Mouse (Mus musculus) erythroblast, embryonic 14.5 days (primary cell): ENCODE results near the gene Stub1. TPM values are rescaled to one million over a fixed set of nuclear protein-coding genes. Genes with fewer than 3 reads are reported as not detected.
"Not testable (repeated sequence)": the region's sequence is repeated elsewhere in the genome, so short reads cannot be mapped to it uniquely, and the experiment has no call there.

Experiments used
- H3K27me3 ChIP-seq: 2 replicates; pipeline ENCODE4 v1.6.1; 2012; ENCODE audit warnings: inconsistent platforms; ENCODE audit not compliant: control insufficient read depth
- H3K36me3 ChIP-seq: 2 replicates; pipeline ENCODE4 v1.6.1; 2012; ENCODE audit warnings: mild to moderate bottlenecking, inconsistent platforms; ENCODE audit not compliant: control insufficient read depth
- H3K4me1 ChIP-seq: 2 replicates; pipeline ENCODE4 v1.6.1; 2012; ENCODE audit warnings: inconsistent platforms; ENCODE audit not compliant: control insufficient read depth
- H3K4me3 ChIP-seq: replicated peaks from 2 replicates; pipeline ENCODE3; 2012; ENCODE audit warnings: moderate library complexity, mild to moderate bottlenecking, inconsistent platforms
- H3K9me3 ChIP-seq: 2 replicates; pipeline ENCODE4 v1.6.1; 2012; ENCODE audit warnings: low read length, inconsistent platforms, mixed read lengths; ENCODE audit not compliant: control insufficient read depth
- GATA1 ChIP-seq: IDR thresholded peaks from 2 replicates; pipeline ENCODE4 v1.6.1; 2012; ENCODE audit warnings: low read length, inconsistent platforms, mixed read lengths
- TAL1 ChIP-seq: IDR thresholded peaks from 3 replicates; pipeline ENCODE4 v1.6.1; 2012; ENCODE audit warnings: low read length, inconsistent platforms, mixed read lengths
- polyA plus RNA-seq: library from polyadenylated mRNA; stranded (reverse); fragments of >175 nt; gene quantifications from 2 replicates; pipeline ENCODE4 v1.2.3, GENCODE M21; 2012

Gene Stub1
- polyA plus RNA-seq, 1 experiment = 10.6 TPM

GRCm38 (mm10) chr17:25877025-25877424 lies 43.8 kb upstream of the Stub1 start:
- no peaks in the 10 kb centered on the region for H3K27me3 ChIP-seq
- TF ChIP-seq TAL1 (no peak), GATA1 (no peak)
- H3K9me3 ChIP-seq = no peaks in the 10 kb centered on the region
- peaks cover 56% of the 10 kb centered on the region for H3K4me1 ChIP-seq
- H3K36me3 ChIP-seq = peaks cover 34% of the 10 kb centered on the region
- H3K4me3 ChIP-seq = no peak overlapping the region

GRCm38 (mm10) chr17:25876347-25876915 lies 43.2 kb upstream of the Stub1 start:
- no peaks in the 10 kb centered on the region for H3K27me3 ChIP-seq

GRCm38 (mm10) chr17:25875171-25876136 lies 42.2 kb upstream of the Stub1 start:
- Histone ChIP-seq H3K36me3 (peaks cover 29% of the 10 kb centered on the region), H3K4me1 (peaks cover 47% of the 10 kb centered on the region), H3K9me3 (no peaks in the 10 kb centered on the region), H3K4me3 (peak overlapping the region; percentile 73), H3K27me3 (no peaks in the 10 kb centered on the region)
- TF ChIP-seq TAL1 (no peak), GATA1 (no peak)

More at GRCm38 (mm10) chr17:25876347-25876915, 43.2 kb upstream of the Stub1 start:
- H3K4me1 ChIP-seq = peaks cover 53% of the 10 kb centered on the region
- H3K9me3 ChIP-seq = no peaks in the 10 kb centered on the region
- TF ChIP-seq GATA1 = no peak
- TF ChIP-seq TAL1 = no peak
- H3K36me3 ChIP-seq = peaks cover 31% of the 10 kb centered on the region
- peak overlapping the region; percentile 73 for H3K4me3 ChIP-seq

GRCm38 (mm10) chr17:25874721-25875170 lies 41.5 kb upstream of the Stub1 start, which contains the start of gene Mettl26:
Gene Mettl26, plus strand, starts transcription at chr17:25875074.
- H3K4me1 ChIP-seq = peaks cover 47% of the 10 kb centered on the region
- H3K36me3 ChIP-seq = peaks cover 27% of the 10 kb centered on the region
- no peaks in the 10 kb centered on the region for H3K9me3 ChIP-seq
- H3K27me3 ChIP-seq = no peaks in the 10 kb centered on the region
- TF ChIP-seq TAL1 (no peak), GATA1 (no peak)
- H3K4me3 ChIP-seq = peak within 1 kb of the TSS; percentile 73

GRCm38 (mm10) chr17:25874148-25874720 lies 41.0 kb upstream of the Stub1 start:
- TF ChIP-seq GATA1 (no peak), TAL1 (no peak)
- peaks cover 47% of the 10 kb centered on the region for H3K4me1 ChIP-seq
- H3K9me3 ChIP-seq = no peaks in the 10 kb centered on the region
- peaks cover 22% of the 10 kb centered on the region for H3K36me3 ChIP-seq
- no peaks in the 10 kb centered on the region for H3K27me3 ChIP-seq
- H3K4me3 ChIP-seq = peak overlapping the region; percentile 73

- H3K4me3 ChIP-seq = peak overlapping the region; percentile 73
- H3K4me1 ChIP-seq = peaks cover 49% of the 10 kb centered on the region
- peaks cover 15% of the 10 kb centered on the region for H3K36me3 ChIP-seq
- no peak for TF ChIP-seq GATA1
- no peak for TF ChIP-seq TAL1
- H3K27me3 ChIP-seq = no peaks in the 10 kb centered on the region
- no peaks in the 10 kb centered on the region for H3K9me3 ChIP-seq
Observed at GRCm38 (mm10) chr17:25873405-25874147, 40.4 kb upstream of the Stub1 start.

GRCm38 (mm10) chr17:25872676-25873075 lies 39.5 kb upstream of the Stub1 start:
- Histone ChIP-seq H3K4me3 (no peak overlapping the region), H3K4me1 (peaks cover 57% of the 10 kb centered on the region)

GRCm38 (mm10) chr17:25871566-25871965 lies 38.4 kb upstream of the Stub1 start:
- H3K4me1 ChIP-seq = peaks cover 59% of the 10 kb centered on the region
- H3K36me3 ChIP-seq, H3K4me3 ChIP-seq, H3K27me3 ChIP-seq, H3K9me3 ChIP-seq: not testable (repeated sequence)

More at GRCm38 (mm10) chr17:25872676-25873075, 39.5 kb upstream of the Stub1 start:
- H3K9me3 ChIP-seq = no peaks in the 10 kb centered on the region
- TF ChIP-seq TAL1 = no peak
- TF ChIP-seq GATA1 = no peak
- no peaks in the 10 kb centered on the region for H3K27me3 ChIP-seq
- peaks cover 6% of the 10 kb centered on the region for H3K36me3 ChIP-seq
